Mouse (Mus musculus) embryonic facial prominence, embryonic 11.5 days (tissue): Measurements from ENCODE around the gene Exoc6. TPM values are rescaled to one million over a fixed set of nuclear protein-coding genes. Genes with fewer than 3 reads are reported as not detected.

Experiments
- ATAC-seq: fragments of 200-750 bp; cut with Nextera tagmentation; replicated peaks from 2 replicates; pipeline ENCODE4 v1.8.0; 2017; ENCODE audit warnings: low read depth; ENCODE audit not compliant: insufficient number of reproducible peaks, low FRiP score, low TSS enrichment
- DNase-seq: peaks from one replicate; pipeline ENCODE4 v3.0.0-alpha.2; 2015; ENCODE audit warnings: low spot score
- H3K27ac ChIP-seq: fragments of 300-500 bp; sonication (generic); replicated peaks from 2 replicates; pipeline ENCODE4 v1.5.1; 2014; ENCODE audit warnings: mild to moderate bottlenecking, low read depth, low read length, control low read depth
- H3K27me3 ChIP-seq: fragments of 300-500 bp; sonication (generic); 2 replicates; pipeline ENCODE4 v1.6.1; 2014; ENCODE audit warnings: mild to moderate bottlenecking, low read length, moderate library complexity, mixed read lengths; ENCODE audit not compliant: control insufficient read depth, insufficient read depth
- H3K36me3 ChIP-seq: fragments of 300-500 bp; sonication (generic); replicated peaks from 2 replicates; pipeline ENCODE4 v1.6.1; 2014; ENCODE audit warnings: low read depth, mild to moderate bottlenecking, low read length, moderate library complexity, mixed read lengths; ENCODE audit not compliant: control insufficient read depth, insufficient read depth
- H3K4me1 ChIP-seq: fragments of 300-500 bp; sonication (generic); 2 replicates; pipeline ENCODE4 v1.6.1; 2014; ENCODE audit warnings: low read length, mixed read lengths; ENCODE audit not compliant: control insufficient read depth, insufficient read depth
- H3K4me2 ChIP-seq: fragments of 300-500 bp; sonication (generic); 2 replicates; pipeline ENCODE4 v1.6.1; 2014; ENCODE audit warnings: low read depth, mild to moderate bottlenecking, control low read depth, low read length, moderate library complexity
- H3K4me3 ChIP-seq: fragments of 300-500 bp; sonication (generic); 2 replicates; pipeline ENCODE4 v1.5.1; 2014; ENCODE audit warnings: low read depth, low read length, control low read depth
- H3K9ac ChIP-seq: fragments of 300-500 bp; sonication (generic); replicated peaks from 2 replicates; pipeline ENCODE4 v1.6.1; 2014; ENCODE audit warnings: mild to moderate bottlenecking, control low read depth, low read length
- H3K9me3 ChIP-seq: fragments of 300-500 bp; sonication (generic); replicated peaks from 2 replicates; pipeline ENCODE4 v1.6.1; 2016; ENCODE audit warnings: mild to moderate bottlenecking, low read length, inconsistent platforms, mixed read lengths; ENCODE audit not compliant: control insufficient read depth
- WGBS: fragments of 180-500 bp; shearing (Covaris S2); extraction: QIAGEN DNeasy Blood & Tissue Kit; methylation state at CpG from one replicate; pipeline ENCODE4 v1.1.7; 2014; 5-methylcytosine and 5-hydroxymethylcytosine counted together
- polyA plus RNA-seq: library from polyadenylated mRNA; unstranded; fragments of >200 nt; fragmentation: Nextera tagmentation; extraction: Ambion mirVana; gene quantifications from 2 replicates; pipeline ENCODE4 v1.2.1, GENCODE M21; 2014

The Exoc6 gene
- polyA plus RNA-seq, 1 experiment from 2014 or later, result 10.3 TPM

GRCm38 (mm10) chr19:37667855-37668594, 117.8 kb downstream of the Exoc6 start:
- WGBS, result 59% methylated on average over 13 of the region's 13 CpGs
- H3K4me2 ChIP-seq, result no peak overlapping the region
- H3K4me3 ChIP-seq, result no peak overlapping the region
- H3K27ac ChIP-seq, result no peak overlapping the region
- no peaks in the 10 kb centered on the region for H3K9me3 ChIP-seq
- ATAC-seq (no peak), DNase-seq (no peak)
- no peaks in the 10 kb centered on the region for H3K27me3 ChIP-seq
- no peaks in the 10 kb centered on the region for H3K4me1 ChIP-seq
- H3K36me3 ChIP-seq, result no peaks in the 10 kb centered on the region
- no peak overlapping the region for H3K9ac ChIP-seq

GRCm38 (mm10) chr19:37668657-37669056, 118.4 kb downstream of the Exoc6 start:
- no peak overlapping the region for H3K27ac ChIP-seq
- ATAC-seq (no peak), DNase-seq (no peak)
- H3K27me3 ChIP-seq, result no peaks in the 10 kb centered on the region
- no peaks in the 10 kb centered on the region for H3K36me3 ChIP-seq
- no peaks in the 10 kb centered on the region for H3K9me3 ChIP-seq
- H3K4me2 ChIP-seq, result no peak overlapping the region
- no peak overlapping the region for H3K4me3 ChIP-seq
- H3K9ac ChIP-seq, result no peak overlapping the region
- H3K4me1 ChIP-seq, result no peaks in the 10 kb centered on the region
- WGBS, result 96% methylated on average over 5 of the region's 5 CpGs

GRCm38 (mm10) chr19:37669486-37669885, 119.3 kb downstream of the Exoc6 start:
- H3K36me3 ChIP-seq, result no peaks in the 10 kb centered on the region
- DNase-seq, result no peak
- 85% methylated on average over 5 of the region's 5 CpGs for WGBS

GRCm38 (mm10) chr19:37673393-37673792, 123.2 kb downstream of the Exoc6 start:
- WGBS, result 57% methylated on average over 12 of the region's 12 CpGs
- Histone ChIP-seq H3K9me3 (no peaks in the 10 kb centered on the region), H3K4me1 (no peaks in the 10 kb centered on the region), H3K27me3 (no peaks in the 10 kb centered on the region), H3K9ac (no peak overlapping the region), H3K4me3 (no peak overlapping the region), H3K4me2 (no peak overlapping the region), H3K27ac (no peak overlapping the region), H3K36me3 (no peaks in the 10 kb centered on the region)
- ATAC-seq, result no peak
- DNase-seq, result no peak

More at GRCm38 (mm10) chr19:37669486-37669885, 119.3 kb downstream of the Exoc6 start:
- Histone ChIP-seq H3K4me1 (no peaks in the 10 kb centered on the region), H3K4me2 (no peak overlapping the region), H3K27me3 (no peaks in the 10 kb centered on the region), H3K9ac (no peak overlapping the region), H3K9me3 (no peaks in the 10 kb centered on the region), H3K4me3 (no peak overlapping the region), H3K27ac (no peak overlapping the region)
- no peak for ATAC-seq

GRCm38 (mm10) chr19:37685281-37685680, 135.1 kb downstream of the Exoc6 start, which contains the start of gene Cyp26c1:
Cyp26c1 (plus strand) TSS chr19:37685581.
- Histone ChIP-seq H3K27ac (no peak within 1 kb of the TSS), H3K9me3 (no peaks in the 10 kb centered on the region), H3K9ac (no peak within 1 kb of the TSS), H3K4me3 (0 out of 2 replicates have a peak within 1 kb of the TSS, but pooled peaks have one; percentile 6), H3K36me3 (no peaks in the 10 kb centered on the region), H3K4me2 (peak within 1 kb of the TSS; percentile 16), H3K27me3 (peaks cover 66% of the 10 kb centered on the region), H3K4me1 (peaks cover 5% of the 10 kb centered on the region; the same call in 1 of the 2 replicates)
- DNase-seq (no peak), ATAC-seq (no peak)
- 3% methylated on average over 6 of the region's 6 CpGs for WGBS

- 2% methylated on average over 23 of the region's 23 CpGs for WGBS
- Histone ChIP-seq H3K27ac (no peak overlapping the region), H3K9me3 (no peaks in the 10 kb centered on the region), H3K4me1 (peaks cover 5% of the 10 kb centered on the region; the same call in 1 of the 2 replicates), H3K4me2 (peak overlapping the region; percentile 16), H3K9ac (no peak overlapping the region), H3K27me3 (peaks cover 76% of the 10 kb centered on the region), H3K36me3 (no peaks in the 10 kb centered on the region), H3K4me3 (0 out of 2 replicates have a peak overlapping the region, but pooled peaks have one; percentile 6)
- DNase-seq, result no peak
- no peak for ATAC-seq
Observed at GRCm38 (mm10) chr19:37686347-37686746, 136.1 kb downstream of the Exoc6 start.

GRCm38 (mm10) chr19:37686941-37687850, 137.0 kb downstream of the Exoc6 start:
- Histone ChIP-seq H3K9ac (no peak overlapping the region), H3K4me3 (peak overlapping the region; percentile 14; the same call in 1 of the 2 replicates), H3K9me3 (no peaks in the 10 kb centered on the region), H3K27me3 (peaks cover 85% of the 10 kb centered on the region), H3K4me1 (peaks cover 5% of the 10 kb centered on the region; the same call in 1 of the 2 replicates), H3K36me3 (no peaks in the 10 kb centered on the region), H3K4me2 (peak overlapping the region; percentile 34), H3K27ac (no peak overlapping the region)
- DNase-seq (peak; percentile 71), ATAC-seq (0 out of 2 replicates have a peak, but pooled peaks have one; percentile 27)
- WGBS, result 2% methylated on average over 62 of the region's 62 CpGs
